Mouse (Mus musculus): Measurements from ENCODE around the gene Sdf4.

Sdf4 gene

DNA sequence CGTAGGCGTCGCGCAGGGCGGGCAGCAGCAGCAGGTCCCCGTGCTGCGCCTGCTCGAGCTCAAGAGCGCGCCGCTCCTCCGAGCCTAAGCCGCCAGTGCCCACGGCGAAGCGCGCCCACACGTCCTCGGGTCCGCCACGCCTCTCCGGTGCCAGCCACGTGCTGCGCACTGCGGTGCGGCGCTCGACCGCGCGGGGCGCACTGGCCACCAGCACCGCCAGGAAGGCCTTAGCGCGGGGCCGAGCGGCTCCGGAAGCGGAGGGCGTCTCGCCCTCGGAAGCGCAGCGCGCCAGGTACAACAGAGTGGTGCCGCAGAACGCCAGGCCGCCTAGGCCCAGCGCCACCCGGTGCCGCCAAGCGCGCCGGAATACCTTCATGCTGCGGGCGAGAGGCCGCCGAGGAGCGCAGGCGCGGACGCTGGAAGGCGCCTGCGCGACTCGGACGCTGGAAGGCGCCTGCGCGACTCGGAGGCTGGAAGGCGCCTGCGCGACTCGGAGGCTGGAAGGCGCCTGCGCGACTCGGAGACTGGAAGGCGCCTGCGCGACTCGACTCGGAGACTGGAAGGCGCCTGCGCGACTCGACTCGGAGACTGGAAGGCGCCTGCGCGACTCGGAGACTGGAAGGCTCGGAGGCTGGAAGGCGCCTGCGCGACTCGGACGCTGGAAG lies at the start of gene Sdf4, which contains the start of gene B3galt6:
Gene Sdf4 (plus strand): TSS at position 632 of the 665 bp plus-strand sequence.
Gene B3galt6 (minus strand): TSS at position 409 of the 665 bp plus-strand sequence.
- DNase-seq (ENCODE audit: extremely low spot score, low read depth, low spot score), result peak; percentile 49

DNA sequence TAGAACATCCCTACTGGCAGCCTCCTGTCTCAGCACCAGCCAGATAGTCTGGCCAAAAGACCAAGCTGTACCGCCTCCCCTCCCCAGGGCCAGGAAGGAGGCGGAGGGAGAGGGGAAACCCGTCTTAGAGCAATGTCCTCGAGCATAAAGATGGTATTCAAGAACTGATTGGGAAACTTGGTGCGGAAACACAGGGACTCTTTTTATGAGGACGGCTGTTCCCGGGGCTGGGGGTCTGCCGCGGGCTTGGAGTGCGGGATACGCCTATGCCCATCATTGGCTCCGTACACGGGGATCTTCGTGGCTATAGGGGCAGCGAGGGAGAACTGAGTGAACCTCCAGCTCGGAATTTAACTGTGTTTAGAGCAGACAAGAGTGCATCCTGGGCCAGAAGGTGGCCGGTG lies 49.6 kb upstream of the Sdf4 start:
- no peak for DNase-seq (ENCODE audit: extremely low spot score, low read depth, low spot score)

GRCm38 (mm10) chr4:155943534-155944249 lies 49.0 kb upstream of the Sdf4 start, which contains the start of gene Ube2j2:
Ube2j2 (plus strand) TSS chr4:155943831.
- DNase-seq (ENCODE audit: extremely low spot score, low read depth, low spot score), result peak; percentile 86

DNA sequence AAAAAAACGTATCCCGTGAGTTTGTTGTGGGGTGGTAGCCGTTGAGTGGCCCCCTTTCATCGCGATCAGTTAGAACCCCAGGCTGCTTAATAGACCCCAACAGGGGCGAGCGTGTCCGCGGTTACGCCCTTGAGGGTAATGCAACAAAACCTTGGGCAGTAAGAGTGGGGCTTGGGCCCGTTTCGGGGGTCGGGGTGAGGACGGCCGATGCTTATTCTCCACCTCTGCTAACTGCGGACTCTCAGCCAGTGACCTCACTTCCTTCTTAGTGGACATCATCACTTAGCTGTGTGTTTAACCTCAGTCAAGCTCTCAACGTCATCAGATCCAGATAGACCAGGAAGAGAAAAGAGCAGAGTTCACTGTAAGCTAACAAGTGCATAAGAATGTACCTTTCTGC lies 48.4 kb upstream of the Sdf4 start:
- no peak for DNase-seq (ENCODE audit: extremely low spot score, low read depth, low spot score)

DNA sequence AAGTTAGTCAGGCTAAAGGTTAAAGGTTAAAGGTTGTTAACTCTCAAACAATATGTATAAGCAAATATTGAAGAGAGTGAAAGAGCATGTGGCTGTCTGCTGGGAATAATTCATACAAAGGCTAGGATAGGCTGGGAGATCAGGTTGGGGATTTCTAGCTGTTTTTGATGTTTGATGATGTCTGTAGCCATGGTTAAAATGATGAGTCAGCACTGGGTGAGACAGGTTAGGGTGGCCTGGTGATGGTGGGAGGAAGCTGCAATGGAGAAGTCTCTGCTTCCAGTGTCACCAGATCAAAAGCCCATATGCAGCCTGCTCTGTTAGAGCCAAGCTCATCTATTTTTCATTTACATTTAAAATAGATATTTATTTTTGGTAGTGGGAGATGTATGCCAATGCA lies 45.6 kb upstream of the Sdf4 start:
- no peak for DNase-seq (ENCODE audit: extremely low spot score, low read depth, low spot score)

DNA sequence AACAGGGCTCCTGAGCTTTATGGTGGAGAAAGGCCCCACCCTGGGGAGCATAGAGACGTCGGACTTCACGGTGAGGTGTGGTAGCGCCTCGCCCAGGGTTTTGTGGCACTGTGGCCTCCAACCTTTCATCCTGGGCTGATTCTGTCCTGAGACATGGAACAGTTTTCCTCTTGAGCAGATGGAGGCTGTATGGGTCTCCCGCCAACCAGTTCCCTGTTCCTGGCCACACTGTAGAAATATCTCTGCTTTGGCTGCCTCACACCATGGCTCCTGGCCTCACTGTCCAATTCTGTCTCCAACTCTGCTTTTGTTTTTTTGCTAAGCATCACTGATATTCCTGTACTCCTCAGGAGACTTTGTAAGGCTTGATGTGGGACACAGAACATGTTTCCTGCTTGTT lies 37.2 kb upstream of the Sdf4 start:
- DNase-seq (ENCODE audit: extremely low spot score, low read depth, low spot score), result no peak

DNA sequence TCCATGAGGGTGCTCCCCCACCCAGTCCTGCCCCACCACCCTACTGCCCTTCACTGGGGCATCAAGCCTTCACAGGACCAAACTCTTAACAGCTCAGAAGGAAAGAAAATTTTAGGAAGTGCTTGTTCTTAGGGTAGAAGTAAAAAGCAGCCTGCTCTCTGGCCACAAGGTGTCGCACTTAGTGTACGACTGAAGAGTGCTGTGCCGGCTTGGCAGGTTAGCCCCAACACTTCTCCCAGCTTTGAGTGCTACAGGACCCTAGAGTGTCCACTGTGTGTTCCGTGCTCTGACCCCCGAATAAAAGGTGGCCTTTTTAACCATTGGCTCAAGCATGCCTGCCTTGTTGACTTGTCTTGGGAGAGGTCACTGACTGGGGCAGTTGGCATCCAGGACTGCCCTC lies 33.4 kb upstream of the Sdf4 start:
- peak; percentile 81 for DNase-seq (ENCODE audit: extremely low spot score, low read depth, low spot score)

DNA sequence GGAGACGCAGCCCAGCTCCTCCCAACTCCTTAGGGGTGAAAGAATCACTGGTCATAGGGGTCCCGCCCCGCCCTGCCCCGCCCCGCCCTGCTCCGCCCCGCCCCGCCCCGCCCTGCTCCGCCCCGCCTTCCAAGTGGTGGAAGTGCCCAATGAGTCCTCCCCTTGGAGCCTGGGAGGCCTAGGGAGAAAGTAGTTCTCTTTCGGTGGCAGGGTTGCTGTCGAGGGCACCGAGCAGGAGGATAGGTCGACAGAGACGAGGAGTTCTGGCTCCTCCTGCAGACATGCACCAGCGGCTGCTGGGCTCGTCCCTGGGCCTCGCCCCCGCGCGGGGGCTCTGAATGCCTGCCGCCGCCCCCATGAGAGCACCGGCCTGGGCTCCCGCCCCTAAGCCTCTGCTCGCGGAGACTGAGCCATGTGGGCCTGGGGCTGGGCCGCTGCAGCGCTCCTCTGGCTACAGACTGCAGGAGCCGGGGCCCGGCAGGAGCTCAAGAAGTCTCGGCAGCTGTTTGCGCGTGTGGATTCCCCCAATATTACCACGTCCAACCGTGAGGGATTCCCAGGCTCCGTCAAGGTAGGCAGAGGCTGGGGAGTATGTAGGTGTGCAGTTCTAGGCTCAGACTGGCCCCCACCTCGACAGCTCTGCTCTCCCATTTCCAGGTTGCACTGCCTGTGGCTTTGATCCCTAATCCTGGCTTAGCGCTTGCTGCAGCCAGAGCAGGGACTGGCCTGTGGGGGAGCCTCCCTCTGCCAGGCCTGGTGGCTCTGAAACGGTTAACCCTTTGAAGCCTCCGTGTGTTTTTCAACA lies 30.3 kb upstream of the Sdf4 start, which contains the start of gene C1qtnf12:
Gene C1qtnf12 (plus strand): TSS at position 152 of the 805 bp plus-strand sequence.
- DNase-seq (ENCODE audit: extremely low spot score, low read depth, low spot score), result no peak

DNA sequence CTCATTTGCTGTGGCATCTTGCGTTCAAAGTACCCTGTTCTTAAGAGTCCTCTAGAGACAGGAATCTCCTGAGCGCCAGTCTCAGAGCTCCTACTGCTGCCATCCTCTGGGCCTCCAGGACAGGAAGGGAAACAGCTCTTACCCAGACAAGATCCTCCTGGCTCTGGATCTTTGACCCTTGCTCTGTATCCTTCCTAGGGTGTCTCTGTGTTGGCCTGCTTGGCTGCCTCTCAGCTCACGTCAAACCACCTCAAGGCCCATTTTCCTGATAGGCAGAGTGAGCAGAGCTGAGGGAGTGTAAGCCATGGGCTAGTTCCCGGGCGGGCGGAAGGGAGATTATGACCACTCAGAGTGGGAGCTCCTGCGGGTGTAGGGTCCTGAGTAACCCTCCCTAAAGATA lies 29.6 kb upstream of the Sdf4 start:
- no peak for DNase-seq (ENCODE audit: extremely low spot score, low read depth, low spot score)

- no peak for DNase-seq (ENCODE audit: extremely low spot score, low read depth, low spot score)
Observed at GRCm38 (mm10) chr4:155964396-155964795, 28.3 kb upstream of the Sdf4 start.

GRCm38 (mm10) chr4:155969043-155969653 lies 23.5 kb upstream of the Sdf4 start:
- no peak for DNase-seq (ENCODE audit: extremely low spot score, low read depth, low spot score)

DNA sequence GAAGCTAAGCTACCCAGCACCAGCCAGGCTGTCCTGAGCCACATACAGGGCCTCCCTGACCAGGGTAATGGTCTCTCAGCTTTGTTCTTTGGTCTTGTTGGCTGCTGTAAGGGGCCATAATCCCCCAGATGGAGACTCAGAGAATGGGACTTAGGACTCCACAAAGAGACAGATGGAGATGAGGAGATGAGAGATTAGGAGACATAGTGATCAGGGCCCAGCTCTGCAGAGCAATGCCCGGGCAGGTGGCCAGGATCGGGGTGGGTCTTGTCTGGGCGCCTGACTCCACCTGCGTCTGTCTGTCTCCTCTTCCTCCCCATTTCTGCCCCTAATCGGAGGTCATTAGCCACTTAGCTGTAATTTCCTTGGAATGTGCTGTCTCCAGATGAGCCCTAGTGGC lies 22.4 kb upstream of the Sdf4 start:
- no peak for DNase-seq (ENCODE audit: extremely low spot score, low read depth, low spot score)

- no peak for DNase-seq (ENCODE audit: extremely low spot score, low read depth, low spot score)
Observed at GRCm38 (mm10) chr4:155972651-155973050, 20.0 kb upstream of the Sdf4 start.

- DNase-seq (ENCODE audit: extremely low spot score, low read depth, low spot score), result no peak
Observed at GRCm38 (mm10) chr4:155973239-155973638, 19.4 kb upstream of the Sdf4 start.

- DNase-seq (ENCODE audit: extremely low spot score, low read depth, low spot score), result no peak
Observed at GRCm38 (mm10) chr4:155981436-155982082, 11.1 kb upstream of the Sdf4 start.

- no peak for DNase-seq (ENCODE audit: extremely low spot score, low read depth, low spot score)
Observed at GRCm38 (mm10) chr4:155983788-155984187, 8.9 kb upstream of the Sdf4 start.

DNA sequence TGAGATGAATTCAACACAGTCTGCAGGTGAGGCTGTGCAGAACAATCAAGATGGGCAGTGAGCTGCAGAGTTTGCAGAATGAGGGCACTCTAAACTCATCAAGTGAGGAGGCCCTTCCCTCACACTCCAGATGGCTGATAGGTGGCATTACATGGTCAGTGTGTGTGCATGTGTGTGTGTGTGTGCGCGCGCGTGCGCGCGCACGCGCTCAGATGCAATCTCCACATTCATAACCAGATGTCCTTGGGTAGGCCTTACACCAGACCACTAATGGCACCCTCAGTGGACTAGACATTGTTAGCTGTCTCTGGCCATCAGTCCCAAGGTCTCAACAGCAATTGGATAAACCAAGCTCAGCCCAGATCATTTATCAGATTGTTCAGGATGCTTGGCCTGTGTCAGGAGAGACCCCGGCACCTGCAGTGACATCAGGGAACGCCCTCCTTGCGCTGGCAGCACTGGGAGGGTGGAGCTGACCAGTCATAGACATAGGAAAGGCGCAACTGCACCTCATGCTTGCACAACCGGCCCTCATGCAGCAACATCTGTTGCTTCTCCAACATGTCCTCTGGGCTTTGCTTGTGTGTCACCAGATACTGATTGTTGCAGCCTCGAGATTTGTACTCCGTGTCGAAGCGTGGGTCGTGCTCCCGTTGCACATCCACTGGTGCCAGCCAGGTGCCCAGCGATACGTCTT lies 1.3 kb upstream of the Sdf4 start:
- DNase-seq (ENCODE audit: extremely low spot score, low read depth, low spot score), result no peak

DNA sequence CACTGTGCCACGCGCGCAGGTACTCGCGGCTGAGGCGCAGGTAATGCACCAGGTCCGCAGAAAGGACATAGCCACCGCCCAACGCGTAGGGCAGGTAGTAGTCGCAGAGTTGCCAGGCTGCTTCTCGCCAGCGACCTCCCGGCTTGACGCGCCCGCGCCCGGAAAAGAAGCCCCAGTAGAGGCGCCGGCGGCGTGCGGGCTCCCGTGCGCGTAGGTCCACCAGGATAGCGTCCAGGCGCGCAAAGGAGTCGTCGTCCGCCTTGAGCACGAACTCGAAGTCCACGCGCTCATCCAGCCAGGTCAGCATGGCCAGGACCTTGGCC lies 803 bp upstream of the Sdf4 start:
- no peak for DNase-seq (ENCODE audit: extremely low spot score, low read depth, low spot score)

DNA sequence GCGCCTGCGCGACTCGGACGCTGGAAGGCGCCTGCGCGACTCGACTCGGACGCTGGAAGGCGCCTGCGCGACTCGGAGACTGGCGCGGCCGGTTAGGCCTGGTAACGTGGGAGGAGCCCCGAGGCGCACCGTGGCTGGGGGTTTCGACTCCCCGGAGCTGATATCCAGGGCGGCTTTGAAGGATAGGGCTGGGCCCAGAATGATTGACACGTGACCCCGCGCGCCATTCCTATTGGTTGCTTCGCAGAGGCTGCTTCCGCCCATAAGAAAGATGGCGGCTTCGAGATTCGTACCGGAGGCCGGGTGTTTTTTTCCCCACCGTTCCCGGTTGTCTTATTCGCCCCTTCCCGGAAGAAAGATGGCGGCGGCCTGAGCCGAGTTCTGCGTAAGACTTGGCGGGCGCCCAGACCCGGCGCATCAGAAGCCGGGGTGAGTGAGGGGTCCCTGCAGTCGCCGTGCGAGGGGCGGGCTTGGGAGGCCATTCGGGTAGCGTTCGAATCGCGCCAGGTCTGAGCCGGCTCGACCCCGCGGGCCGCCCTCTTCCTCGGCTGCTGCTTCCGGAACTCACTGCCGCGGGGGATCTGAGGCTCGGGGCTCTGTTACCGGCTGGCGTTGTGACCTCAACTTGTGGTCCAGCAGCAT lies 355 bp downstream of the Sdf4 start:
- DNase-seq (ENCODE audit: extremely low spot score, low read depth, low spot score), result peak; percentile 72

- DNase-seq (ENCODE audit: extremely low spot score, low read depth, low spot score), result no peak
Observed at GRCm38 (mm10) chr4:155993606-155994005, 934 bp downstream of the Sdf4 start.

Data from hindlimb bud, embryonic 11.5 days (tissue).